Mouse (Mus musculus): ENCODE data around the gene Arsg. TPM values are rescaled to one million over a fixed set of nuclear protein-coding genes. Genes with fewer than 3 reads are reported as not detected.

Arsg gene
- total RNA-seq, 4 experiments from 2014 or later, result 5.8 to 18.1 (median 11.7) TPM

- DNase-seq, result no peak
Measured at GRCm38 (mm10) chr11:109495771-109496474, 22.7 kb downstream of the Arsg start.

- no peak for DNase-seq
Measured at GRCm38 (mm10) chr11:109496475-109496993, 23.4 kb downstream of the Arsg start.

GRCm38 (mm10) chr11:109496996-109497714, 24.0 kb downstream of the Arsg start:
- no peak for DNase-seq

GRCm38 (mm10) chr11:109497990-109498389, 24.8 kb downstream of the Arsg start:
- DNase-seq, result no peak

GRCm38 (mm10) chr11:109500206-109500605, 27.0 kb downstream of the Arsg start:
- DNase-seq, result peak; percentile 14

GRCm38 (mm10) chr11:109504977-109505376, 31.8 kb downstream of the Arsg start:
- peak; percentile 59 for DNase-seq

GRCm38 (mm10) chr11:109505823-109506222, 32.6 kb downstream of the Arsg start:
- no peak for DNase-seq

- no peak for DNase-seq
Measured at GRCm38 (mm10) chr11:109507068-109507467, 33.9 kb downstream of the Arsg start.

GRCm38 (mm10) chr11:109512995-109513675, 40.0 kb downstream of the Arsg start:
- DNase-seq, result no peak

- DNase-seq, result no peak
Measured at GRCm38 (mm10) chr11:109514064-109514612, 41.0 kb downstream of the Arsg start.

- DNase-seq, result no peak
Measured at GRCm38 (mm10) chr11:109517330-109517729, 44.2 kb downstream of the Arsg start.

GRCm38 (mm10) chr11:109517816-109518215, 44.6 kb downstream of the Arsg start:
- DNase-seq, result no peak

- DNase-seq, result no peak
Measured at GRCm38 (mm10) chr11:109520958-109521357, 47.8 kb downstream of the Arsg start.

- DNase-seq, result no peak
Measured at GRCm38 (mm10) chr11:109524869-109525268, 51.7 kb downstream of the Arsg start.

- no peak for DNase-seq
Measured at GRCm38 (mm10) chr11:109525571-109525970, 52.4 kb downstream of the Arsg start.

GRCm38 (mm10) chr11:109530030-109530429, 56.9 kb downstream of the Arsg start:
- no peak for DNase-seq

- no peak for DNase-seq
Measured at GRCm38 (mm10) chr11:109535966-109536365, 62.8 kb downstream of the Arsg start.

GRCm38 (mm10) chr11:109536939-109537338, 63.8 kb downstream of the Arsg start:
- no peak for DNase-seq

GRCm38 (mm10) chr11:109539290-109539689, 66.1 kb downstream of the Arsg start:
- DNase-seq, result no peak

- no peak for DNase-seq
Measured at GRCm38 (mm10) chr11:109543466-109543865, 70.3 kb downstream of the Arsg start.

GRCm38 (mm10) chr11:109544432-109544831, 71.3 kb downstream of the Arsg start:
- DNase-seq, result no peak

GRCm38 (mm10) chr11:109545265-109545664, 72.1 kb downstream of the Arsg start:
- no peak for DNase-seq

- no peak for DNase-seq
Measured at GRCm38 (mm10) chr11:109545700-109546143, 72.5 kb downstream of the Arsg start.
